Mouse (Mus musculus) cerebellum, adult 9-11 months (tissue): ENCODE measurements around the gene Dapk3.
"Not testable (repeated sequence)": the region's sequence is repeated elsewhere in the genome, so short reads cannot be mapped to it uniquely, and the experiment has no call there.

ENCODE experiments used
- DNase-seq: peaks from one replicate; pipeline ENCODE4 v3.0.0; 2022

Dapk3 gene

DNA sequence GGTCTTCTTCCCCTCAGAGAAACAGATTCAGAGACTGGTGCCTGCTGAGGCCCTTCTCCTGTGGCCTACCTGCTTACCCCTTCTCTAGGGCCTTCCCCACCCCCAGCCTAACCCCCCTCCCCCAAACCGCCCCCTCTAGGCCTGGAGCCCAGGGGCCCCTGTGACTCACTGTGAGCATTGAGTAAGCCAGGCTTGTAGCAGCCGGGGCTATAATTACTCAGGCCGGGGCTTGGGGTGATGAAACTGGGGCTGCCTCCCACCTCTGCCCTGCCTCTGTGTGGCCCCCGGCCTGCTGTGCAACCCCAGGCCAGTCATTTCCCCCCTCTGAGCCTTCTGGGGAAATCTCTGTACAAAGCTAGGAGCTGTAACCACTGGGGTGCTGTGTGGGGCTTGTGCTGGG lies 36.5 kb upstream of the Dapk3 start:
- no peak for DNase-seq

DNA sequence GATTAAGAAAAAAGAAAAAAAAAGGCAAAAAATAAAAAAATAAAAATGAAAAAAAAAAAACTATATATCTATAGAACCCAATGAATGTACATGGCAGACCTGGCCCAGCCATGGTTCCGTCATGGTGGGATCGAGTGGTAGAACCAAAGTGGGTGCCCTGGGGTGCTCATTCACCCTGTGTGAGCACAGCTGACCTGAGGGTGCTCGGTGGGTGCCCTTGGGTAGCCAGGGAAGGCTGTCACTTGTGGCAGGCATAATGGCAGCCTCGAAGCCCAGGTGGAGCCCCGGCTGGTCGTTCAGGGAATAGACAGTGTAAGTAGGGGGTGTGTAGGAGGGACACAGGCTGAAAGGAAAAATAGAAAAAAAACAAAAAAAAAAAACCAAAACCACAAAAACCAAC lies 31.5 kb upstream of the Dapk3 start:
- DNase-seq: no peak

DNA sequence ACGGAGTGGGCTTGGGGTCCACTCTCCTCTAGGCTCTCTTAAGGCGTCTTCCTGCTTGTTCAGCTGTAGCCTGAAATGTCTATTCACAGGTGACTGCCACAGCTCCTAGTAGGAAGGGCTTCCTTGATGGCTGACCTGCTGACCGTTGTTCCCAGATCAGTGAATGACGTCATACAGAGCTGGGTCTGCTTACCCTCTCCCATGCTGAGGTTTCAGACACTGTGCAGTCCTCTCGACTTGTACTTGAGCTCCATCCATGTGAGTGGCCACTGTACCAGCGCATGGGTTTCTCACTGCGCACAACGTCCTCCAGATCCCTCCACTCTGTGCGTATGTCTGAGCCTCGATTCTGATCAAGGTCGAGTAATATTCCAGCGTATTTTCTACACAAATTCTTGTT lies 30.2 kb upstream of the Dapk3 start:
- DNase-seq: no peak

DNA sequence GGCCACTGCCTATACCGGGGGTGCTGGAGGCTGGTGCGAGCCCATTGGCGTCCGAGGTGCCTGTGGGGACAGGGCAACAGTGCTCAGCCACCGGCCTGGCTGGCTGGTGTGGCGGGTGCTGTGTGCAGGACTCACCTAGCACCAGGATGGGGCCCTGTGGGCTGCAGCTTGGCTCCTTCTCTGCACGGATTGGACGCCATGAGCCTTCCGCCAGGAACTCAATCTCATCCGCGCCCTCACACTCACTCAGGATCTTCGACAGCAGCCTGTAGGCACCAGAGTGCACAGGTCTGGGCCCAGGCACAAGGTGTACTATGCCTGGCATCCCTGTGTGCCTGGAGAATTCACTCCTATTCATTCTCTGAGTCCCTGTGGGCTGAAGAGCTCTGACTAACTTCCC lies 28.5 kb upstream of the Dapk3 start:
- no peak for DNase-seq

DNA sequence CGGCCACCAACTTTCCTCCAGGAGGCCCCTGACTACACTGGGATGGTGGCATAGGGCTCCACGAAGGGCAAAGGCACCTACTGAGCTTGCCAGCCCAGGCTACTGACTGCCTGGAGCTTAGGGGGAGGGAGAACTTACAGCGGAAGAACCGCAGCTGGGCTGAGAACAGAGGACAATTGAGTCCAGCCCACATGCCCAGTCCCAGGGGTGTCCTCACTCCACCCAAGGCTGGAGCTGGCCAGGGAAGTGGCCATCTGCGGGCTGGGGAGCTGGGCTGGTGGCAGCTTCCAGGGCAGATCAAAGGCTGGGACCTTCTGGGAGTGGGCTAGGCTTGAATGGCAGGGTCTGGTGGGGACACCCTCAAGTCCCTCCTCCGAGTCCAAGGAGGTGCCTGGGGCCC lies 28.1 kb upstream of the Dapk3 start:
- no peak for DNase-seq

DNA sequence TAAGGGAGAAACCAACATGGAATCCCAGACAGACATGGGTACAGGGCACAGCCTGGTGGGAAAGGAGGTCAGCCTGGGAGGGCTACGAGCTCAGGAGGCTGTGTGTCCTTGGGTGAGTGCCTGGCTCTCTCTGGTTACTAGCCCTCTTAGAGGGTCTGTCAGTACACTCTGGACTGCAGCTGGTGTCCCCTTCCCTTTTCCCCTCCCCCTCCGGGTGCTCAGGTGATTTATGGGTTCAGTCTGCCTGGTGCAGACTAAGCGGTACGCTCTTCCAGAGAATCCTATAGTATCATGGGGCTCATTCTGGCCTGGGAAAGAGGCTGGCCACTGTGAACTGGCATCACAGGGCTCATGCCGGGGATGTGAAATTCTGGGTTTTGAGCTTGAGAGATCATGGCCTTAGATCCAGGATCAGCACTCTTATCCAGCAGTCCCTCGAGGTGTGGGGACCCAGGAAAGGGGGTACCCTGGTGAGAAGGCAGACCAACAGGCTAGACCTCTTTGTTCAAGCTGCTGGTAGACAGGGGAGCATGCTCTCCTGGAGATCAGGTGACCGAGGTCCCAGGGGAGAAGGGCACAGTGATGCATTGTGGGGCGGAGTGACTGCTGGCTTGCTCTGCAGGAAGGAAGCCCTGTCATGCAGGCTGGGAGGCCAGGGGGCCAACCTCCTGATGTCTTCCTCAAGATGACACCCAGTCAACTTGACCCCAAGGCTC lies 21.0 kb upstream of the Dapk3 start:
- DNase-seq: no peak

DNA sequence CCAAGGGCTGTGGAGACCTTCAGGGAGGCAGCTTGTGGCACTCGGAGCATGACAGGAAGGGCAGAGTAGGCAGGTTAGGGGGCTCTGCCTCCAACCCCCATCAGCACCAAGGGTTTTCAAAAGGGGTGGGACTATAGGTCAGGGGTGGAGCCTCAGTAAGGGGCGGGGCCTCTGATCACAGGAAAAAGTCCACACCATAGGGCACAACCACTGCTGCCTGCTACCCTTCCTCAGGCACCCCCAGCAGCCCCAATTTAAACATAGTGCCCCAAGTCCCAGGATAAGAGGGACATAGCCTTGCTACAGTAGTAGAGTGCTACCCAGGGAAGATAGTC lies 20.5 kb upstream of the Dapk3 start:
- DNase-seq: no peak

DNA sequence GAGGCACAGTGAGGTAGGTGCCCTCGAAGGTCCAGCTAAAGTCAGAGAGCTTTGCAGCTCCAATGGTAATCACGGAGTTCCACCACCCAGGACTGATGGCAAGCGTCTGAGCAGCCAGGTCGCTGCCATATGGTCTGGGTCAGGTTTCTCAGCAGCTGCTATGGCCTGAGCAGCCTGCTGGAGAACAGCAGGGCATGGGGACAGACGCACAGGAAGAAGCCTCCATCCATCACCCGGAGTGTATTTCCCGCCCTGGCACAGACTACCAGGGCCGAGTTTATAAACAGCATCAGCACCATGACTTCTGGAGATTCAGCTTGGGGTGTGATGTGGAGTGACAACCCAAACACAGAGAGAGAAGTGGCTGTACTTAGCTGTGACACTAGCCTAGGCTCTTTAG lies 17.7 kb upstream of the Dapk3 start:
- peak; percentile 87 for DNase-seq

DNA sequence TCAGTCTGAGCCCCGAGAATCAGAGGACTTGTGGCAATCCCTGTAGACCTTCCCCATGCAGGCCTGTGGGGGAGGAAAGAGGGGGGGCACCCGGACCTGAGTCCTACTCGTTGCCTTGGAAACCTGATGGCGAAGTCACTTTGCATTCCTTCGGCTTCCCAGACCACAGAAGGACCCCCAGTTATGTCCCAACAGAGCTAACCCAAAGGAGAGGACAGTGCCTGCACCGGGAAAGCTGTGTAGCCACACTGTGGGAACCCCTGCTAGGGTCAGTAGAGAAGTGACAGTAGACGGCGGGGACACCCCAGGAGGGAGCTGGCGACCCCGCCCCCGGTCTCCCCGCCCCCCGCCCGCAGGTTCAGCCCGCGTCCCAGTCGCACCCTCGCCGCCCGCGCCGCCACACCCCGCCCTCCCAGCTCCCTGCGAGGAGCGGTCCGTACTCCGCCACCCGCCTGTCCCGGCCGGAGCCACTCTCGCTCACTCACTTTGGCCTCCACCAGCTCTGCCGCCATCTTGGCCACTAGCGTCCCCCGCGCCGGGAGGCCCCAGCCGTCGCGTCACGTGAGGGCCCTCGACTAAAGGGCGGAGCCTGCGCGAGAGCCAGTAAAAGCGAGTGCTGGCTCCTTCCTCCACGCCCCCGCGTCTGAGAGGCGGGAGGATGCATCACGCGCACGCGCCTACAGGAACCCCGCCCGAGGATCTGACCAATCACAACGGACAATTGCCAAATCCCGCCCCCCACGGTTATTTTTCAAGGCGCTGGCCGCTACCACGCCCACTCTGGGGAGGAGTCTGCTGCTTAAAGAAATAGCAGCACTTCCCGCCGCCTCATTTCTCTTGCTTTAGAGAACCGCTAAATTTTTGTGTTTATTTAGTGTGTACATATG lies 15.4 kb upstream of the Dapk3 start, which contains the start of gene Pias4:
TSS of gene Pias4 (minus strand) at position 724 of the 887 bp plus-strand sequence.
- DNase-seq: peak; percentile 100

DNA sequence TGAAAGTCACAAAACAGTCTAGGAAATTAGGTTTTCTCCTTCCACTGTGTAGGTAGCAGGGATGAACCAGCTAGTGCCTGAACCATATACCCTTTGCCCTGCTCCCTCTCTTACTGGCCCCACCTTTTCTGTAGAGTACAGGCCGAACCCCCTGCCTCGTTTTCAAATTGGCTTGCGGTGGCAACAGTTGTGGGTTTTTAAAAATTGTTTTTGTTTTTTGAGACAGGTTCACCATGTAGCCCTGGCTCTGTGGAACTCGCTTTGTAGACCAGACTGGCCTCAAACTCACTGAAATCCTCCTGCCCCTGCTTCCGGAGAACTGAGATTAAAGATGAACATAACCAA lies 14.7 kb upstream of the Dapk3 start:
- no peak for DNase-seq

DNA sequence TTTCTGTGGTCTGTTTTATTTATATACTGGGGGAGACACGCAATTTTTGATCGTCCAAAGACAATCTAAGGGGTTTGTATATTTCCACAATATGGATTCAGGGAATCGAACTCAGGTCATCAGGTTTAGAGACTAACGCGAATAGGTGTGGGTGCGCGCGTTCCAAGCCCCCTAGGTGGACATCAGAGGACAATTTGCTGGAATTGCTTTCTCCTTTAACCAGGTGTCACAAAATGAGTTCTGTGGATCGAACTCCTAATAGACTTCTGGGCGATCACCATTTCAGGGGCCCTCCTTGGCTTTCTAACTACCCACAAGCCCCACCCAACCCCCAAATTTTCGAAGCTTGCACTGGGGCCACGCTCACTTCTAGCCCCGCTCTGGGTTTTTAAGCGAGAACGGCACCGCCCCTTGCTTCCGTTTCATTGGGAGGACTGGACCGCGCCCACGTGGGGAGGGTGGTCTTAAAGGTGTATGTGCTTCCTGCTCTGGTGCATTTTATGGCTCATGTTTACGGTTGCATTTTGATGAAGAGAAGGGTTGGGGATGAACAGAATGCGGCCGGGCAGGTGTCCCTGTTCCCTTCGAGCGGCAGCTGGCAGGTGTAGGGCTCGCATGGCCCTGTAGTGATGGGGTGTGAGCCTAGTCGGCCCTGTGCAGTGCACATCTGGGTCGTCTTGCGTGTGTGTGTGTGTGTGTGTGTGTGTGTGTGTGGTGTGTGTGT lies 14.1 kb upstream of the Dapk3 start:
- DNase-seq: peak; percentile 85

DNA sequence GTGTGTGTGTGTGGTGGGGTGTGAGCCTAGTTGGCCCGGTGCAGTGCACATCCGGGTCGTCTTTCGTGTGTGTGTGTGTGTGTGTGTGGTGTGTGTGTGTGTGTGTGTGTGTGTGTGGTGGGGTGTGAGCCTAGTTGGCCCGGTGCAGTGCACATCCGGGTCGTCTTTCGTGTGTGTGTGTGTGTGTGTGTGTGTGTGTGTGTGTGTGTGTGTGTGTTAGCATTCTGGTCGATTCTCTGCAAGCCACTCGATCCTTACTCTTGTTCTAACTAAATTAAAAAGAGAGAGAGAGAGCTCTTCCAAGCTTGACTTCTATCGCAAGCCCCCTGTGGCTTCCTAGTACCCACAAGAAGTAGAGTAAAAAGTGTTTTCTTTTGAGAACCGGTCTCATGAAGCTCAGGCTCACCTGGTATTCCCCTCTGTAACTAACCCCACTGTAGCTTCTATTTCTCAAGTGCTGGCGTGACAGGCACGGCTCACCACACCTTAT lies 13.3 kb upstream of the Dapk3 start:
- DNase-seq: not testable (repeated sequence)

DNA sequence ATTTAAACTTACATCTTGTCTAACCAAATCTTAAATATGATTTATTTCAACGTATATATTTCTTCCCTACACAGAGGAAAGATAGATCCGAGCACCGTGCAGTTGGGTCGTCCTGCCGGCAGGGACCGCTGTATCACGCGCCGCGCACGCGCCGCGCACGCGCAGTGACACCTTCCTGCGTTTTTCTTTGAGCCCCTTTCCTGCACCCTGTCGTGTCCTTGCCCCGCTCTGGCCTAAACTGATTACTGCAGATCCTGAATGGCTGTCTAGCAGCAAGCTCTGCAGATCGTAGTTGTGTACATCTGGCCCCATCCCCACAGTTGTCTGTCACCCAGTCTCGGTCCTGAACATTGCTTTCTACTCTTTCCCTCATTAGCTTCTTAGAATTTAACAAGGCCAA lies 9.7 kb upstream of the Dapk3 start:
- DNase-seq: peak; percentile 86

DNA sequence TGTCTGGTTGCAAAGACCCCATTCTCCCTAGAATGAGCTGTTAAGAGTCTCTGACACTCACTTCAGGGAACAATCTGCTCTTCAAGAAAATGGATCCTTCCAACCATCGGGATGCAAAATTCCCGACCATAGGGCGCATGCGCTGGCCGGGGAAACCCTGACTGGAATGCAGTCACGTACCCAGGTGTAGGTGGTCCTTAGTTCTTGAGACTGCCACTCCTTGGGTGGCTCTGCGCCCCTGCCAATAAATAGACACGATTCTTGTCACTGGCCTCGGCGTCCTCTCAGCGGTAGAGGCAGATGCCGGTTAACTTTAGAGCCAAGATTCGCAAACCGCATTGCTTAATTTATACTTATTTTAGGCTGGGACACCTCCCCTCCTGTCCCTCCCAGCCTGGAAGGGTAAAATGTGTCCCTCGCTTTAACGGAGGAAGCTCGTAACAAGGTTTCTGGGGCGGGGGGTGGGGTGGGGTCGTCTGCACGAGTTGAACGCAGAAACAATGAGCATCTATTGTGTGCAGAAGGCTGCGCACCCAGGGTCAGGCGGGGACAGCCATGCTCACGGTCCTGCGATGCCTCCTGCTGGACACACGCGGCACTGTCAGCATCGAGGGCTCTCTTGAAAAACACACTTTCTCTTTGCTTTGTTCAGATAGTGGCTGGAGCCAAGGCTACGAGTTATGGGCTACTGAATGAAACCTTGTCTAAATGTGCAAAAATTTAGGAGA lies 8.0 kb upstream of the Dapk3 start:
- DNase-seq: peak; percentile 92

DNA sequence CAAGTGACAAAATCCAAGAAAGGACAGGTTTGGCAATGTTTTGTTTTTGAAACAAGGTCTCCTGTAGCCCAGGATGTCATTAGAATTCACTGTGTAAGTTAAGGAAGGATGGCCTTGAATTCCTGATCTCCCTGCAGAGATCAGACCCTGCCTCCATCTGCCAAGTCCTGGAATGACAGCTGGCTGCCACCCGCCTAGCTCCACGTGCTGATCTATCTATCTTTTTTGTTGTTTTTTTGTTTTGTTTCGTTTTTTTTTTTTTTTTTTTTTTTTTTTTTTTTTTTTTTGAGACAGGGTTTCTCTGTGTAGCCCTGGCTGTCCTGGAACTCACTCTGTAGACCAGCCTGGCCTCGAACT lies 7.5 kb upstream of the Dapk3 start:
- DNase-seq: not testable (repeated sequence)

DNA sequence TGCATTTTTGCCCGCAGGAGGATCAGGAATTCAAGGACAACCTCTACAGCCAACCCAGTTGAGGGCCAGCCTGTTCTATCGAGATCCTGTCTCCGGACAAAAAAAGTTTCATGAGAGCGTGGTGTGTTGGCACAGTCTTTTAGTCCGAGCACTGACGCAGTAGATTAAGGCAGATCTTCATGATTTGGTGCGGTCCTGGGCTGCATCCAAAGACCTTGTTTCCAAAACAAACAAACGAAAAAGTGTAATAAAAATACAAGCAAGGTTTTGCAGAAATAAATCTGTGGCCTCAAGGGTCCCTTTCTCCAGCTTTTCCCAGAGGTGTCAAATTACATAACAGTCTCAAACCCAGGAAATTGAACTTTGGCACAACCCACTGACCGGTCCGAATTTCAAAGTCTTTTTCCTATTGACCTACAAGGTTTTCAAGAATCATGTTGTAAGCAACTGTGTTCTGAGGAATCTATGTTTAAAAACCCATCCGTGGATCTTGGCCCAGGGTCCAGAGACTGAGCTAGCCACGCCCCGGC lies 6.8 kb upstream of the Dapk3 start:
- no peak for DNase-seq

DNA sequence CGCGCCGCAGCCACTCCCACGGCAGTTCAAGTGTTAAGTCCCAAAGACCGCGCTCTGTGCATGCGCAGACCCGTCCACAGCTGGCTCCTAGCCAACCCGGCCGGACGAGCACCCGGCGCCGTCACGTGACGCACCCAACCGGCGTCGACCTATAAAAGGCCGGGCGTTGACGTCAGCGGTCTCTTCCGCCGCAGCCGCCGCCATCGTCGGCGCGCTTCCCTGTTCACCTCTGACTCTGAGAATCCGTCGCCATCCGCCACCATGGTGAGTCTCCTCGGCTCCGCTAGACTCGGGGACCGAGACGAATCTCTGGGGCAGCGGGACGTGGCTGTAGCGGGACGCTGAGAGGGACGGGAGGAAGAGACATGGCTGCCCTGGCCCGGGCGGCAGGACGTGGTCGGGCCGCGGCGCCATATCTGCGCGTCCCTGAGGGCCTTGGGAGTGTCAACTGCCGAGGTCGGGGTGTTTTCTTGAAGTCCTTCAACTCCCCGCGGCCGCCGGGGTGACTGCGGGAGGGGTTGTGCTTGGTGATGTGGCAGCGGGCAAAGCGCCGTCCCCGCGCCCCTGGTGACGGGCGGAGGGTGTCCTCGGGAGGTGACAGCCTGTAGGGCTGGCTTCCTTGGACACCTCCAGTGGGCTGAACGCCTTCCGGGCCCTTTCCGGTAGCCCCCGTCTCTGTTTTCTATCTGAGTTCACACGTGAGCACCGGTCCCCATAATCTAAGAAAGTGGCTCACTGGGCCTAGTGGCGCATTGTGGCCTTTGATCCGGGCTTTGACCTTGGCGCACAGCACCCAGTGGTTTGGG lies 6.1 kb upstream of the Dapk3 start, which contains the start of gene Eef2:
TSS of gene Eef2 (plus strand) at position 166 of the 806 bp plus-strand sequence.
- DNase-seq: peak; percentile 99

DNA sequence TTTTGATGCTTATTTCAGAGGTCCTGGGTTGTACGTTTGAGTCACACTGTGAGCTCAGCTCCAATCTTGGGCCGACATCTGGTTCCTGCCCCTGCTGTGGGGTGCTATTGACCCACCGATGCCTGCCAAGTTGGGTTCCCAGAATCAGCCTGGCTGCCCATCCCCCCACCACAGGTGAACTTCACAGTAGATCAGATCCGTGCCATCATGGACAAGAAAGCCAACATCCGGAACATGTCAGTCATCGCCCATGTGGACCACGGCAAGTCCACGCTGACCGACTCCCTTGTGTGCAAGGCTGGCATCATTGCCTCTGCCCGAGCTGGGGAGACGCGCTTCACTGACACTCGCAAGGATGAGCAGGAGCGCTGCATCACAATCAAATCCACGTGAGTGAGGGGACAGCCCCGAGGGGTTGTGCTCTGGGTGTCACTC lies 5.3 kb upstream of the Dapk3 start:
- DNase-seq: peak; percentile 79

DNA sequence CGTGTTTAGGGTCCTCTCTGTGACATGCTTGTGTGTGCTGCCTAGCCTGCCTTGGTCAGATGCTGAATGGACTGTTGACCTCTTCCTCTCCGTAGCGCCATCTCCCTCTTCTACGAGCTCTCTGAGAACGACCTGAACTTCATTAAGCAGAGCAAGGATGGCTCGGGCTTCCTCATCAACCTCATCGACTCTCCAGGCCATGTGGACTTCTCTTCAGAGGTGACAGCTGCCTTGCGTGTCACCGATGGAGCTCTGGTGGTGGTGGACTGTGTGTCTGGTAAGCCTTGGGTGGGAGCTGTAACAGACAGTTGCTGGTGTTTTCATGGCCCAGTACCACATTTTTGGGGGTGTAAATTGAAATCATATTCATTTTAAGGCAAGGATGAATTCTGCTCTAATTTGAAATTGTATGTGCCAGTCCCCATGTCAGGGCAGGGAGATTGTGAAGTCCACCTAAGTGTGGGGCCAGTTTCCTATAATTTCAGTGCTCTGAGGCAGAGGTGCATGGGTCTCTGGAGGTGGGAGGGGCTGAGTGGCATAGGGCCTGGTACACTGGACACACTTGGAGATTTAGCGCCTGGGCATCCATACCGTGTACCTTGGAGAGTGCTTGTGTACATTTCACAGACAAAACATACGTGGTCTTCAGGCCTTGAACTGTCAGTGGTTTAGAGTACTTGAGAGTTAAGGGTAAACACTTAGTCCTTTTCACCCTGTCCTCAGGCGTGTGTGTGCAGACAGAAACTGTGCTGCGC lies 4.7 kb upstream of the Dapk3 start:
- peak; percentile 54 for DNase-seq

DNA sequence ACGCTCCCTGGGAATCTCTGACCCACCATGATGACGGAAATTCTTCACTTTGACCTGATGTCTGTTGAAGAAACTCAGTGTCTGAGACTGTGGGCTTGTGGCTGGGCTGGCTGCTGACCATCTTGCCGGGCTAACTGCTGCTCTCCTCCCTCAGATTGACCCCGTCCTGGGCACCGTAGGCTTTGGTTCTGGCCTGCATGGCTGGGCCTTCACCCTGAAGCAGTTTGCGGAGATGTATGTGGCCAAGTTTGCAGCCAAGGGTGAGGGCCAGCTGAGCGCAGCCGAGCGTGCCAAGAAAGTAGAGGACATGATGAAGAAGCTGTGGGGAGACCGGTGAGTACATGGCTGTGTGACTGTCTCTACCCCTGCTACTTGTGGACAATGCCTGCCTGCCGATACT lies 3.9 kb upstream of the Dapk3 start:
- peak; percentile 56 for DNase-seq
